Mouse (Mus musculus) right cerebral cortex, postnatal 25 days (tissue): ENCODE data around the gene Rad23a.
A peak's percentile ranks its signal among the peaks of the same experiment; 100 is the strongest.
"Not testable (repeated sequence)": the region's sequence is repeated elsewhere in the genome, so short reads cannot be mapped to it uniquely, and the experiment has no call there.

Source experiments
- DNase-seq: peaks from one replicate; pipeline ENCODE4 v3.0.0; 2022

The Rad23a gene

DNA sequence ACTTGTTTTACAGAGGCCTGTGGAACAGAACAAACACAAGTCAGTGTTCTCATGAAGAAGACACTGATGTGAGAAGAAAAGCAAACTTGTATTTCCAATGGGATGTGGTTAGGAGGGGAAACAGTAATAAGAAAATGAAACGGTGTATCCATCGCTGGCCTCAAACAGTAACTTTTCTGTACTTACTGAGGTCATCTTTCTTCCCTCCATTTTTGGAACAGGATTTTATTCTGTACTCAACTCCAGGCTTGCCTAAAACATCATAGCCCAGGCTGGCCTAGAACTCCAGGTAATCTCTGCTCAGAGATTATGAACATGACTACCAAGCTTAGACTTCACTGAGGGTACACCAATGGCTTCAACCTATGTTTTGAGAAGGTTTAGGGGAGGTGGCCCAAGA, 1.1 kb downstream of the Rad23a start:
- no peak for DNase-seq

DNA sequence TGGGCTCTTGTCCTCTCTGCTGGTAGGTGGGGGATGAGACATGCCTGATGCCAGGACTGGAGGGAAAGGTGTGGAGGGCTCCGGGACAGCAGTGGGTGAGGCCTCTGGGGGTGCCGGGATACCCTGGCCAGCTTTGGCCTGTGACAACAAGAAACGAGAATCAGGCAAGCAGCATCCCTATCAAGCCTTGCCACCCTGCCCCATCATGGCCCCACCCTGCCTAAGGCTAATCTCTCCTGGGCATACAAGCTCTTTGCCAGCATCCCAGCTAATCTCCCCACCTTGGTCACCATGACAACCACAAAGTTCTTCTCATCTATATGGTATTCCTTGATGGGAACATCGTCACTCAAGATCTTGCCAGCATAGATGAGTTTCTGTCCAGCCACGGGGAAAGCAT, 2.0 kb downstream of the Rad23a start:
- no peak for DNase-seq

DNA sequence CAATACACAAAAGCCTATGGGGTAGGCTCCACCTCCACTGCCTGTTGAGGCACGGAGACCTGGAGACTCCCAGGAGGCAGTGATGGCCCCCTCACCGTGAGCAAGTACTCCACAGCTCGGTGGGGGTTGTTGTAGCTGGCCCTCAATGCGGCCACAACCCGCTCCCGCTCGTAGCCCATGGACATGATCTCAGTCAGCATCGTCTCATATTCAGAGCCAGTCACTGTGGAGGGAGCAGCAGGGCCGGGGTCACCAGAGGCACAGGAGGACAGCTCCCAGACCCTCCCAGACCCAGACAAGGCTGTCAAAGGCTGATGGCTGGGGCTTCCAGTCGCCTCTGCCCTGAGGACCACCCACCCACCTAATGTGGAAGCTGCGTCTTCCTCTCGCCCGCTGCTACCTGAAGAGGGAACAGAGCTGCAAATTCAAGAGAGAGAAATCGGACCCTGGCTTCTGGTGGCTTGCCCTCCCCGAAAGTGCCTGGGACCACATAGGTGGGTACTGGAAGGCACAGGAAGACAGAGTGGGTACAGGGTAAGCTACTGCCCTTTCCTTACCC, 2.5 kb downstream of the Rad23a start:
- no peak for DNase-seq

DNA sequence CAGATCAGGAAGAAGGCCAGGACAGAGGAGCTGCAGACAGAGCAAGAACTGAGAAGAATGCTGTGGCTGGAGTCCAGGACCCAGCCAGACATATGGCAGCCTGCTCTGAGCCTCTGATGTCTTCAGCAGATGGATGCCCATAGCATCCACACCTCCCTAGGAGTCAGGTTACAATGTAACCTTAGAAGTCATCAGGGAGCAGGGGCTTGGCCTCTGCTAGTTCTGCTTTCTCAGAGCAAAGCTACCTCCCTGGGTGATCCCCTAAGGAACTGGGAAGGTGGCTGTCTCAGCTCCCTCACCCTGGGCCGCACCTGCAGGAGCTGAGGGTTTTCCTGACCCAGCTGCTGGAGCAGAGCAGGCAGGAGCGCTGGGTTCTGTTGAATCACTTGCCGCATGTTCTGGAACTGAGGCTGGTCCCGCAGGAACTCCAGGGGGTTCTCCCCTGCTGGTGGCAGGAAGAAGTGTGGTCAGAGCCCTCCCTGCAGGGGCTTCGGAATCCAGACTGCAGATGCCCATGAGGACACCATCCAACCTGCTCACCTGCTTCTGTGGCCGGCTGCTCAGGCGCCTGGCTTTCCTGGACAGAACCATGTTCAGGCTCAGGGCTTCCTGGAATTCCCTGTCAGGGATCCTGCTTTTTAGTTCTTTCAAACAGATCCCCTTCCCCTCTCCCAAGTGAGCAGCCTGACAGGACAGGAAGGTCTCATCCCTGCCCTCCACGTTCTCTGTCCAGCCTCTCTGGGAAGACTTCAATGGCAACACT, 3.1 kb downstream of the Rad23a start:
- DNase-seq: no peak

DNA sequence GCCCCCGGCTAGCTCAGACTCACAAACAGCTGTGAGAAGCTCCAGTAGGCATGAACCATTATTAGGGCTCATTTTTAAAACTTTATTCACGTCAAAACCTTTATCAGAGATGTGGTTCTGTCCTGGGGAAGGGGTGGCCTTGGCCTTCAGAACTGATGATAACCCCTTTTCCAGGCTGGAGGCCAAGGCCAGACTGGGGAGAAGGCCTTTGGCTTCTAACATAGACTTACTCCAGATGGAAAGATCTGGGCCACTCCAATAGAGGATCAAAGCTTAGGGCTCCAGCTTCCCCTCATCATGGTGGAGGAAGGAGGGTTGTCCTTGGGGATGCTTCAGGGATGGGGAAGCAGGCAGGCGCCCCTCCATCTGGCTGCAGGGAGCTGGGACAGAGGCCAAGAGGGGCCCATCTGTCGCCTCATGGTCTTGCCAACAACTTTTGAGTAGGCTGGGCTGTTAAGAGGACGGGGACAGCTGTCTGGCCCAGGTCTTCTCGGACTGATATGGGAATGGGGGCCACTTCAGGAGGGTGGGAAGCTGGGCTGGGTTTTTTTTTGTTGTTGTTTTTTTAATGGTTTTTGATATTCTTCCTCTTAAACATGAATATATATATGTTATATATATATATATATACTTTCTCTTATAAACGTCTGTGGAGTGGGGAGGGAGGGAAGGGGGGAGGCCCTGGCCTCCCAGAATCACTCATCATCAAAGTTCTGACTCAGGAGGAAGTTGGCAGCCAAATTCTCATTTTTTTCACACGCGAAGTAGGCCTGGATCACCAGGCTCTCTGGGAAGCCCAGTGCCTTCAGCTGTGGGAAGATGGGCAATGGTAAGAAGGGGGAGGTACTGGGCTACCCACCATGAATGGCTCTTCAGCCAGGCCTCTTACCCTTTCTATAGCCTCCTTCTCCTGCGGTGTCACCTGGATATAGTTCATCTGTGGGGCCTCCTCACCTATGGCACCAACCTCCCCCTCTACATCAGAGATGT, 5.3 kb downstream of the Rad23a start:
- DNase-seq: peak; percentile 77

DNA sequence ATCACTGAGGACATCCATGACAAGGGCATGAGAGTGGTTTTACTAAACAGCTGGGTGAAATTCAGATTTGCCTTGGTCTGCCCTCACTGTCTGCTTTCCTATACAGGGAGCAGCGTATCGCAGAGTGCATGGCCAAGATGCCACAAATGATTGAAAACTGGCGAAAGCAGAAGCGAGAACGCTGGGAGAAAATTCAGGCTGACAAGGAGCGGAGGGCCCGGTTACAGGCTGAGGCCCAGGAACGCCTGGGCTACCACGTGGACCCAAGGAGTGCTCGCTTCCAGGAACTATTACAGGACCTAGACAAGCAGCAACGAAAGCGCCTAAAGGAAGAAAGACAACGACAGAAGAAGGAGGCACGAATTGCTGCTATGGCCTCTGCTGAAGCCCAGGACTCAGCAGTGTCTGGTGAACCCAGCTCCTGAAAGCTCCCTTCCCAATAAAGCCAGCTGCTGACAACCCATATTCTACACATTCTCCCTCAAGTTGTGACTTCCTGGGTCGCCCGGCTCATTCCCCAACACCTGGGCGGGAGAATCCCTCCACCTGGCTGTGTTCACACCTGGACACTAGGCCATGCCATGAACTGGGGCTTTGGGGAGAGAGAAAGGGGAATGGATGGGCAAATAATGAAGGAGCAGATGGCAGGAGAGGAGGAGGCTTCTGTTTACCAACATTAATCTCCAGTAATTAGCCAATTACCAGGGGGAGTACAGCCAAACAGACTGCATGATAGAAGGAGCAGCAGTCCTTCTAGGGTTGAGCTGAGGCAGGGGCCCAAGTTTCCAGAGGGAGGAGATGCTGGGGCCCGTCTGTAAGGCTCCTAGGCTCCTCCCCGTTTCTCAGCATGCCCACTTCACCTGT, 6.2 kb downstream of the Rad23a start:
- DNase-seq: no peak

DNA sequence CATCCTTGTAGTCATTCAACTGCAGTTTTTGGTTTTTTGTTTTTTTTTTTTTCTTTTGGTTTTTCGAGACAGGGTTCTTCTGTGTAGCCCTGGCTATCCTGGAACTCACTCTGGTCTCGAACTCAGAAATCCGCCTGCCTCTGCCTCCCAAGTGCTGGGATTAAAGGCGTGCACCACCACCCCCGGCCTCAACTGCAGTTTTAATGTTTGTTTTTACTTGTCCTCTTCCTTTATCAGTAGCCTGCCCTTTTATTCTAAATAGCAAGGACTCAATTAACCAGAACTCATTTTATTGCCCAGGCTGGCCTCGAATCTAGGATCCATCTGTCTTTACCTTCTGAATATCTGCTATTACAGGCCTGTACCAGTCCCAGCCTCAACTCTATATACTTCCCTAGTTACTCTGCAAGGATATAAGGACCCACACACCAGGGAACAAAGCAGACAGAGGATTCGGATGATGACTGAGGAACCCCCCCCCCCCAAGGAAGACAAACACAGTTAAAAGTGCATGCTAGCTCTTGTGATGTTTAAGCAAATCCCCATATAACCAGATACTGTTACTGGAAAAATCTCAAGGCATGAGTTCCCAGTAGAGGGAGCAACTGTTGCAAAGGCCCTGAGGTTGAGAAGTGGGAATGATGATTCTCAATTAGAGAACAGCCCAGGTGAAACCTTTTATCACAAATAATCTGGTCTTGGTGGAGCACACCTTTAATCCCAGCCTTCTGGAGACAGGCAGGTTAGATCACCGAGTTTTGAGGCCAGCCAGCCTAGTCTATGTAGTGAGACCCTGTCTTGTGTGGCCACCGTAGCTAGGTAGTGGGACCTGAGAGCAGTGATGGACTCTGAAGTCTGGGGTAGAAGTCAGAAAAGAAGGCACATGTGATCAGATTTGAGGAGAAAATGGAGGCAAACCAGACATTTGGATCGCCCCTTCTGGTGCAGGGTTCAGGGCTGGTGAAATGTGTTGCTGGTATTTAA, 7.4 kb downstream of the Rad23a start:
- DNase-seq: no peak

DNA sequence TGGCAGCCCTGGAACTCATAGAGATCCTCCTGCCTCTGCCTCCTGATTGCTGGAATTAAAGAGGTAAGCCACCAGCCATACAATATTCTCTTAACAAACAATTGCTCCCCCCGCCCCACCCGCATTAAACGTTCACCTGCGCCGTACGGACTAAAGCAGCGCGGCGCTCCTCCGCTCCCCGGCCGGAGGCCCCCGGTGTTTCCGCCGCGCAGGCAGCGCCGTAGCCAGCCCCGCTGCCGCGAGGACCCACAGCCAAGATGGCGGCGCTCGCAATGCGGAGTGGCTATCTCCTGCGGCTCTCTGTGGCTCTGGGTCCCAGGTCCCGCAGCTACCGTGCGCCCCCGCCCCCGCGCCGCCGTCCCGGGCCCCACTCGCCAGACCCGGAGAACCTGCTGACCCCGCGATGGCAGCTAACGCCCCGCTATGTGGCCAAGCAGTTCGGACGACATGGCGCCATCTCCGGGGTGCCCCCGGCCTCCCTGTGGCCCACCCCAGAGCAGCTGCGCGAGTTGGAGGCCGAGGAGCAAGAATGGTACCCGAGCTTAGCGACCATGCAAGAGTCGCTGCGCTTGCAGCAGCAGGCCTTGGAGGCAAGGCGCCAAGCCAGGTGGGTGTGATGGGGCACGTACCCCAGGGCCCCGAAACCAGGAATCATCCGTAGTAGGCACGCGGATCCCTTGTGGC, 8.3 kb downstream of the Rad23a start:
- peak; percentile 86 for DNase-seq

DNA sequence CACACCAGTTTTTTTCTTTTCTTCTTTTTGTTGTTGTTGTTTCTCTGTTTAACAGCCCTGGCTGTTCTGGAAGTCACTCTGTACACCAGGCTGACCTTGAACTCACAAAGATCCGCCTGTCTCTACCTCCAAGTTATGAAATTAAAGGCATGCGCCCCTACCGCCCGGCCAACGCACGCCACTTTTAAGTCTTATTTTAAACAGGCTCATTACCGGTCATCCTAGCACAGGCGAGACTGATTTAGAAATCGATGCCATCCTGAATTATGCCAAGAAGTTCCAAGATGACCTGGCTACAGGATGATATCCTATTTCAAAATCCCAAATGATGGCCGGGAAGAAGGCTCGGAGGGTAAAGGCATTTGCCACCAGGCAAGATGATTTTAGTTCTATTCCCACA, 9.0 kb downstream of the Rad23a start, which contains the start of gene Gadd45gip1:
TSS of gene Gadd45gip1 (plus strand) at position 33 of the 400 bp plus-strand sequence.
- no peak for DNase-seq

DNA sequence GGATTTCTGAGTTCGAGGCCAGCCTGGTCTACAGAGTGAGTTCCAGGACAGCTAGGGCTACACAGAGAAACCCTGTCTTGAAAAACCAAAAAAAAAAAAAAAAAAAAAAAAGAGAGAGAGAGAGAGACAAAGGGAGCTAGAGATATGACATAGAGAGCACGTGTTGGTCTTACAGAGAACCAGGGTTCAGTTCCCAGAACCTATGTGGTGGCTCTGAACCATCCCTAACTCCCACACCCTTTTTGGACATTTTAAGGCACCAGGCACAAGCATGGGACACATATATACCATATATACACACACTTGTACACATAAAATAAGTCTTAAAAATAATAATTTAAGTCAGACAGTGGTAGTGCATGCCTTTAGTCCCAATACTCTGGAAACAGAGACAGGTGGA, 13.9 kb downstream of the Rad23a start:
- DNase-seq: not testable (repeated sequence)

DNA sequence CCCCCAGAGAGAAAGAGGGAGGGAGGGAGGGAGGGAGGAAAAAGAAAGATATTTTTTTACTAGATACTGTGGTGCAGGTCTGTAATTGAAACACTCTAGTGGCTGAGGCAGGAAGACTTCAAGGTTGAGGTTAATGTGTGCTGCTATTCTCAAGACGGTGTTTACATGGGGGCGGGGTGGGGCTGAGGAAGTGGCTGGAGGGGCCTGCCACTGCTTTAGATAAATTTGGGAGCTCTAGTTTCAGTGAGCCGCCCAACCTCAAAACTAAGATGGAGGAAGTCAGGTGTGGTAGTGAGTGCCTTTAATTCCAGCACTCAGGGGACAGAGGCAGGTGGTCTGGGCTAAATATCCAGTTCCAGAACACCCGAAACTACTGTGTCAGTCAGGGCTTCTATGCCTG, 14.8 kb downstream of the Rad23a start:
- DNase-seq: no peak

DNA sequence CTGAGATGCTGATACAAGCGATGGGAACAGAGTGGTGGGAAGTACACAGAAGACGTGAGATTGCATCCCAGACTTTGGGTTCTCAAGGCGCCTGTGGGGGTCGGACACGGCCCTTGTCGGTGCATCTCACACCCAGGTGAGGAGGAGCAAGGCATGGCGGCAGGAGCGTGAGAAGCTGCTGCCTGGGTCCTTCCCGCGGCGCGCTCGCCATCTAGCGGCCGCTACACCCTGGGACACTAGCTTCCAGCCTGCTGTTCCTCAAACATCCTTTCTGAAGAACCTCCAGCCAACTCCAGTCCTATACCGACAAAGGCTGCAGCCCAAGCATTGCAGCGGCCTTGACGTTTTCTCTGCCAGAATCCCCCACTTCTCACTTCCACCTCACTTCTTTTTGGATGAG, 16.8 kb downstream of the Rad23a start:
- DNase-seq: peak; percentile 69

DNA sequence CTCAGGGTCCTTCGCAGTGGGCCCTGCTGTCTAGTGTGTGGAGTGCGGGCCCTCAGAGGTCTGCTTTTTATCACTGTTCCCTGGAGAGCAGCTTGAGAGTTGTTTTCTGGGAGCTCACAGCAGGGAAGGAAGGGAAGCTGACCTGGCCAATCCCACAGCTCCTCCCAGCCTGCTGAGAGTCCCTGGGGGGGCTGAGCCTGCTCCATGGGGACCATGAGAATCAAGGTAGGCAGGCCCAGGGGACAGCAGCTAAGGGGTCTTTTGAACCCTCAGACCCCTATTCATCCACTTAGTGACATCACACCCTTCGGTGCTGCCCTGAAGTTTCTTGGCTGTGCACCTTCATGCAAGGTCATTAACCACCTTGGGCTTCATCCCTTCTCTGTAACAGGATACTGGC, 17.7 kb downstream of the Rad23a start, which contains the start of gene Dand5:
TSS of gene Dand5 (minus strand) at position 101 of the 400 bp plus-strand sequence.
- no peak for DNase-seq

DNA sequence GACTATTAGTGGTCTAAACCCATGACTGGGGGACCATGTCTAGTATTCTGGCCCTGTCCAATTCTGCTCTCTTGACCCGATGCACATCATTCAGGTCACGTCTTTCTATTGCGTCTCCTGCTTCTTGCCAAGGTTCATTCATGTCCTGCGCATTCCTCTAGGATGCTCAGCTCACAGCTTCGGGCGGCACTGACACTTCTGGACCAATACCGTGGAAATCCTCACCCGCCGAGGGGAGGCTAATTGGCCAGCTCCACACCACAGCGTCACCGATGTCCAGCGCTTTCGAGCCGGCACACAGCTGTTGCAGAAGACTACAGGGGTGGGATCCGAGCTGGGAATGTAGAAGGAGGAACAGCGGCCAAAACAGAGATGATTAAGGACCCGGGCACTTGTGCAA, 24.3 kb downstream of the Rad23a start:
- no peak for DNase-seq

DNA sequence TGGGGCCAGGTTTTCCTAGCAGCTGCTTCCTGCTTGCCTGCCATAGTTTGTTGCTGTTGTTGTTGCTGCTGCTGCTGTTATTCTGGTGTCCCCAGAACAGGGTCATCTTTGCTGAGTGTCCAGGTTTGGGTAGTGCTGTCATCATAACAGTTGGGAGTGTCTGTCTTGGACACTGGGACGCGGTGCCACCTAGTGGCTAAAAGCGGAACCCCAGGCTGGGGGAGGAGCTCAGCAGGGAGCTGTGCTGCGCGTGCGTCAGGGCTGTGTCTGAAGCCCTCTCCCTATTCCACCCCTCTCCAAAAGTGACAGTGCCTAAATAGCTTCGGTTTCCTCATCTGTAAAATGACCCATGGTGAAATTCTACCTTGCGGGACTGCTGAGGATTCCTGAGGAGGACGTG, 24.9 kb downstream of the Rad23a start:
- peak; percentile 94 for DNase-seq

DNA sequence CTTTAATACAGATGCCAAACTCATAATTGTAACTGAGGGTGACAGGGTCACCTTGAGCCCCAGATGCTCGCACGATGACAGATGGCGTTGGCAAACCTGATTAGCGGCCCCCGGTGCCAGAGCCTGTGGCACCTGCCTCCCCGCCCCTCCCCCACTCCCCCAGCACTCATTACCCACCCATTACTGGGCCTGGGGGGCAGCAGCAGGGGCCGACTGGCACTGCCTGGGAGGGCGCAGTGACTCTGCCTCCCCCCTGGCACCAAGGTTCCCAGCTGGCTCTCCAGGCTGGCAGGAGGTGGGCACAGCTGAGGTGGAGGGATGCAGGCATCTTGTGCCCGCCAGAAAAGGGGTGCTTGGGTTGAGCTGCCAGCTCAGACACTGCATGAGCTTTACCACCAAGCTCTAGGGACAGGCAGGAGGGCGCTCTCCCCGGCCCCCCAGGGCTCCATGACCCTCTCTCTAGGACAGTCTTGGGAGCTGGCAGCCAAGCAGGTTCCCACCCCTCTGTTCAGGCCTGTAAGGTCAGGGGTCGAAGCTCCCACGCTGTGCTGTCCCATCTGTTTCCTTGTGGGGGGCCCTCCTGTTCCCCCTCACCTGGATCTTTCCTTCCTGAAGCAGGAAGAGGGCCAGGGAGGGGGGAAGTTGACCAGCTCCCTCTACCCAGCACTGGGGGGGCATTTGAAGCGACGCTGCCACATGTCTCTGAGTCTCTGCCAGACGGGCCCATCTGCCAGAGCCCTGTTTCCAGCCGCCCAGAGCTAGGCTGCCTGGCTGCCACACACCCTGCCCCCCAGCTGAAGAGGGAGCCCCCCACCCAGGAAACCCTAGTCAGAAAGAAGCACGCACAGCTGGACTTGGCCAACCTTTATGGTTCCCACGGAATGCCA, 25.7 kb downstream of the Rad23a start:
- DNase-seq: no peak

DNA sequence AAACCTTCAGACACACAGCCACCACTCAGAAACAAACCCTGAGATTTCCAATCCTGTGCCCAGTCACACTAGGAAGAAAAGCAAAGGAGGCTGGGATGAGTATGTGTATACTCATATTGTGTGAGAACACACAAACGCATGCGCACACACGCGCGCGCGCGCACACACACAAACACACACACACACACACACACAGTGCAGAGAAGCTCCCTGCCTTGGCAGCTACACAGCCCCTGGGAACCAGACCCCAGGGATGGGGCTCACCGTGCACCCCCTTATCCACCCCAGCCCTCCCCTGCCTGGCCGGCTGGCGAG, 26.3 kb downstream of the Rad23a start:
- no peak for DNase-seq

DNA sequence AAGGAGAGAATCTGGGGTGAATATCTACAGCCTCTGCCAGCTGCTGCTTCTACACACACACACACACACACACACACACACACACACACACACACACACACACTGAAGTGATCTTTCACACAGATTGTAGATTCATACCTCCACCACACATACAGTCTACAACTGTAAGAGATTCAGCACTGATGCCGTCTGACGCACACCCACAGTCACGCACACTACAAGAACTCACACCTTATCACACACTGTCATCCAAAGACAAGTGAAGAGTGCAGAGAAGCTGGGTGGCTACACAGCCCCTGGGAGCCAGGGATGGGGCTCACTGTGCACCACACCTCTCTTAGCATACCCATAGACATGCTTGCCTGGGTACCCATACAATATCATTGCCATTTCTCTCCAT, 26.6 kb downstream of the Rad23a start:
- DNase-seq: no peak

DNA sequence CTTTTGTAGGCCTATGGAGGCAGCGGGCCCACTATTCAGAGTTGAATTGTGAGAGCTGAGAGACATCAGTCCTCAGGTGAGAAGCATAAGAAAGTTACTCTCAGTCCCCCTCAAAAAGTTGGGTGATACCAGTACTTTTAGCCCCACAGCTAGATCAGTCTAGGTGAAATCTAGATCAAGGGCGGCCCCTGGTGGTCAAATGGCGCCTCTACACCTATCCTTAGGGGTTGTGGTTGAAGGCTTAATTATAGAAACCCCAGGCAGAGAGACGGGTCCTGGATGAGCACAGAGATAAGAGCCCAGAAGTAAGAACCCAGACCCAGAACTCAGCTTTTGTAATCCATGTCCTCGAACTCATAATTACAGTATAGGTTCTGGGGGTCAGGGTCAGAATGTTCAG, 27.4 kb downstream of the Rad23a start:
- DNase-seq: peak; percentile 76

DNA sequence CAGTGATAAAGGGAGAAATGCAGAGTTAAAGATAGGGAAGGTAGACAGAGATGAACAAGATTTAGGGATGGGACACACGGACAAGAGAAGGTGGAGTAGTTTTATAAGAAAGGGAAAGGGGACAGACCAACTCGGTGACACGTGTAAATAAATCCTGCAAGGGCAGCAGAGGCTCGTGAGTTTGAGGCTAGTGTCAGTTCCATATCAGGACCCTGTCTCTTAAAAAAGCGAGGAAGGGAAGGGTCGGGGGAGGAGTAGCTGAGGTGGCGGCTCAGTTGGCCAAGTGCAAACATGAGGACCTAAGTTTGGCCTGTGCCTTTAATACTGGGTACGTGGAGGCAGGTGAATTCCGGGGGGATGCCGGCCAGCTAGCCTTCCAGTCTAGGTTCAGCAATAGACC, 29.2 kb downstream of the Rad23a start:
- no peak for DNase-seq
